Mouse (Mus musculus) bone marrow macrophage, adult 2 months (primary cell): Measurements from ENCODE around the gene Dhrs9. TPM values are rescaled to one million over a fixed set of nuclear protein-coding genes. Genes with fewer than 3 reads are reported as not detected.
"Not testable (repeated sequence)": the region's sequence is repeated elsewhere in the genome, so short reads cannot be mapped to it uniquely, and the experiment has no call there.

Source experiments
- H3K27ac ChIP-seq: 2 replicates; pipeline ENCODE4 v1.5.1; 2012; ENCODE audit warnings: low read depth, low read length; ENCODE audit not compliant: insufficient read depth
- H3K4me1 ChIP-seq: 2 replicates; pipeline ENCODE4 v1.6.1; 2012; ENCODE audit warnings: low read length; ENCODE audit not compliant: control insufficient read depth, insufficient read depth
- H3K4me3 ChIP-seq: 2 replicates; pipeline ENCODE4 v1.5.1; 2012; ENCODE audit warnings: mild to moderate bottlenecking, low read length, moderate library complexity; ENCODE audit not compliant: insufficient read depth
- CTCF ChIP-seq: IDR thresholded peaks from 2 replicates; pipeline ENCODE4 v1.5.1; 2012; ENCODE audit warnings: low read depth, mild to moderate bottlenecking, low read length, moderate library complexity
- POLR2A ChIP-seq: IDR thresholded peaks from 2 replicates; pipeline ENCODE4 v1.6.1; 2012; ENCODE audit warnings: mild to moderate bottlenecking, low read depth, low read length, borderline replicate concordance
- polyA plus RNA-seq: library from polyadenylated mRNA; stranded (reverse); fragments of >200 nt; gene quantifications from 2 replicates; pipeline ENCODE4 v1.2.4, GENCODE M21; 2012; ENCODE audit not compliant: missing spikeins, insufficient read depth, insufficient read length

Gene Dhrs9
- 3.0 and 3.4 TPM in 2 replicates for polyA plus RNA-seq

DNA sequence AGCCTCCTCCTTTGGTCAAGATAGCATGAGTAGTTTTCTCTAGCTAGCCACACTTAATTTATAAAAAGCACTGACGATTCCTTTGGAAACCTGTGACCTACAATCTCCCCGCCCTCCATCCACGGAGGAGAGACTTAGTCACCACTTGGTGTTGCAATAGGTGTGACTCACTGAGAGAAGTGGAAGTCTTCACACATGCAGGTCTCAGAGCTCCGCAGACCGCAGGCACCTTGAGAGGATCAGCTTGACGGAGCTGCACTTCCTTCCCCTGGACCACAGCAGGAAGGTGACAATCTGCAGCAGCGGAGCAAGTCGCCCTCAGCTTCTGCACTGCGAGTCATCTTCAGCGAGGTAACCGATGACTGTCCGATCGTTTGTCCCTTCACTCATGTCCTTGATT is at the start of gene Dhrs9:
TSS of gene Dhrs9 (plus strand) at position 165 of the 400 bp plus-strand sequence.
- peak within 1 kb of the TSS; percentile 42 for H3K4me3 ChIP-seq
- H3K4me1 ChIP-seq = peaks cover 22% of the 10 kb centered on the region
- TF ChIP-seq POLR2A = no peak
- TF ChIP-seq CTCF = no peak
- H3K27ac ChIP-seq = peak within 1 kb of the TSS; percentile 4; the same call in 1 of the 2 replicates

DNA sequence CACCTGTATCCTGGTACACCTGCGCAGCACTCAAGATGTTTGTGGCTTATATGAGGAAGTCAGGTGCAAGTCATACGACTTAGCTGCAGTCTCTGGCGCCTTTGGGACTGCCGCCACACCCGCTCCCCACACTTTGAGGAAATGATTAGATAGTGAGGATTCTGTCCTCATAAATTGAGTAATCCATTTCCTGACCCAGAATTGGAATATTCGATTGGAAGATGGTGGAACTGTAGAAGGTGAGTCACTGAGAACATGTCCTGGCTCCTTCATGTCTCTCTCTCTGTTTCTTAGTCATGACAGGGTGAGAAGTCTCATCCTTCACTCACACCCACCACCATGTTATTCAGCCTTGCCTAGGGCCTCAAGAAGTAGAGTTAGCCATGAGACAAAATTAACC is 48.7 kb upstream of the Dhrs9 start:
- H3K4me3 ChIP-seq, H3K27ac ChIP-seq, H3K4me1 ChIP-seq: not testable (repeated sequence)

DNA sequence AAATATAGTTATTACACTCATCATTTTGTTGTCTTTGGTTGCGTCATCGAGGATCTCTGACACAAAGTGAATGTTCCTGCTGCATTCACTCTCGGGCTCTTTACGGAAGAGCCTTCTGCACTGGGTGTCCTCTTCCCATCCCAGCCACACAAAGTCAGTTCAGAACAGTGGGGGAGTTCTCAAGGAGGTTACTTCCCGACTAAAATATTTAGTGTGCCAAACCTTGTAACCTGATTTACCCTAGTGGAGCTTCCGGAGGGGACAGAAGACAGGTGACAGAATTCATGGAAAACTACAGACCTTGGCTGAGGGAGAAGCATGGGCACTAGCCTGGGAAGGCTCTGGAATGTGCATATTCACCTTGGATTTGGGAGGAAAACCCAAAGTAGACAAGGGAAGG is 38.7 kb upstream of the Dhrs9 start:
- TF ChIP-seq CTCF = no peak
- no peak for TF ChIP-seq POLR2A
- no peak overlapping the region for H3K4me3 ChIP-seq
- no peak overlapping the region for H3K27ac ChIP-seq
- no peaks in the 10 kb centered on the region for H3K4me1 ChIP-seq

DNA sequence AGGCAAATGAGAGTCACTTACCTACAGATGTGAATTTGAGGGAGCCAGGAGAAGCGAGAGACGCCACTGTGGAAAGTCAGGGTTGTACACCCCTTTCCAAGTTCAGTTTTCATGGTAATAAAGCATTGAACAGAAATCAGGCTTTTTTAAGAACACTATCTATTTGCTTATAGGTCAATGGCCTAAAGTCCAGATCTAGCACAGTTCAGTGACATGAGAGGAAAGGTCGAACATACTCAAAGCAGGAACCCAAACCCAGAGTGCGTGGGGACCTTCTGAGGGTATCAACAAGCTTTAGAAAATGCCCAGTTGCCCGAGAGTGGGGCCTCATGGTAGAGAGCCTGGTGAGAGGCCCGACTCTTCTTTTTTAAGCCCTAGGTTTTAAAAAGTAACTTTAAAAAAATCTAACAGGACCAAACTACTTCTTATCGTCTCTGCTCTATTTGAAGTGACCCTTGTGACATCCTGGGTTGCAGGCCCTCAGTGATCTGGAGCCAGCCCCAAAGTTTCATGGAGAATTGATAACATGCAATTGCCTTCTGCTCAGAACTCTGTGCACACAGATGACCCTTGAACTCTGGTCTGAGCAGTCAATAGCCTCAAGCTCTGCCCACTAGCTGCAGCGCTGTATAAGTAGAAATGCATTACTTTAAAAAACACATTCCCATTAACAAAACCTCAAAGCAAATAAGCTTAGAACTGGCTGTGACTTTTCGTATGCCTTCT is 37.6 kb upstream of the Dhrs9 start, which contains the start of gene Abcb11:
TSS of gene Abcb11 (minus strand) at position 121 of the 726 bp plus-strand sequence.
- H3K4me1 ChIP-seq = no peaks in the 10 kb centered on the region
- H3K4me3 ChIP-seq = no peak within 1 kb of the TSS
- H3K27ac ChIP-seq = no peak within 1 kb of the TSS
- TF ChIP-seq CTCF (no peak), POLR2A (no peak)

DNA sequence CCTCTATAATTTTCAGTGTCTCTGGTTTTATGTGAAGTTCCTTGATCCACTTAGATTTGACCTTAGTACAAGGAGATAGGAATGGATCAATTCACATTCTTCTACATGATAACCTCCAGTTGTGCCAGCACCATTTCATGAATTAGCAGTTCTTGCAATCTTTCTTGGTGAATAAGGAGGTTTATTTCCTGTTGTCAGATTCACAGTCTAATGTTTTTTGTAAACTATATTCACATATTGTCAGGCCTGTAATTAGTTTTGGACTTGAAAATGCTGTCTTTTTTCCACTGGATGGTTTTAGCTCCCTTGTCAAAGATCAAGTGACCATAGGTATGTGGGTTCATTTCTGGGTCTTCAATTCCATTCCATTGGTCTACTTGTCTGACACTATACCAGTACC is 24.8 kb upstream of the Dhrs9 start:
- H3K4me3 ChIP-seq = not testable (repeated sequence)

DNA sequence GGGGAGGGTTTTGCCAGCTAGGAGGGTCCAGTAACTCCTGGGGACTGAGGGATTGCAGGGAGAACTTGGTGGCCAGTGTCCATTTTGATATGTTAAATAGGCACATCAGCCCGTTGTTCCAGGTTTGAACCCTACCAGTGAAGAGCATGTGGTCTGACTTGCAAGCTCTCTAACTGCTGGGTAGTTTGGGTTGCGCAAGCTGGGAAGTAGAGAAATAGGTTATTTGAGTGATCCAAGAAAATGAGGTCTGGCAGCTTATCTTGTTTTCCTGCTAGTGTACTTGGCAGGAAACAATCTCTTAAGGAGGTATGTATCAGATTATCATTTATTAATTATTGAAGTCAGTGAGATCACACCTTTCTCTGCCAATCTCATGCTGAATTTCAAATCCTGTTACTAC is 15.4 kb upstream of the Dhrs9 start:
- peaks cover 11% of the 10 kb centered on the region for H3K4me1 ChIP-seq
- TF ChIP-seq CTCF (no peak), POLR2A (no peak)
- H3K27ac ChIP-seq = no peak overlapping the region
- H3K4me3 ChIP-seq = no peak overlapping the region

More for the DNA sequence above, 24.8 kb upstream of the Dhrs9 start:
- peaks cover 13% of the 10 kb centered on the region for H3K4me1 ChIP-seq
- not testable (repeated sequence) for H3K27ac ChIP-seq

DNA sequence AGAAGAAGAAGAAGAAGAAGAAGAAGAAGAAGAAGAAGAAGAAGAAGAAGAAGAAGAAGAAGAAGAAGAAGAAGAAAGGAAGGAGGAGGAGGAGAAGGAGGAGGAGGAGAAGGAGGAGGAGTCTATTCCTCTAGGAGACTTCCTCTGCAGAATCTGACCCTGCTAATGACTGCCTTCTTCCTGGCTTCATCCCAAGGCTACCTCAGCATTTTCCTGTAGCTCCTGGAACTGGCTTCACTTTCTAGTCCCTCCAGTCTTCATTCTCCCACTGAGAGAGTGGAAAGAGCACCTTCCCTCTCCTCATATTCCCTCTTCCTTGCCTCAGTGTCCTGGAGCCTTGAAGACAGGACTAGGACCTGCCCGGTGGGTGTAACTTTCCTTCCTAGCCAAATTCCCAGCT is 15.0 kb upstream of the Dhrs9 start:
- H3K4me3 ChIP-seq = no peak overlapping the region
- peaks cover 11% of the 10 kb centered on the region for H3K4me1 ChIP-seq
- no peak for TF ChIP-seq CTCF
- H3K27ac ChIP-seq = no peak overlapping the region

DNA sequence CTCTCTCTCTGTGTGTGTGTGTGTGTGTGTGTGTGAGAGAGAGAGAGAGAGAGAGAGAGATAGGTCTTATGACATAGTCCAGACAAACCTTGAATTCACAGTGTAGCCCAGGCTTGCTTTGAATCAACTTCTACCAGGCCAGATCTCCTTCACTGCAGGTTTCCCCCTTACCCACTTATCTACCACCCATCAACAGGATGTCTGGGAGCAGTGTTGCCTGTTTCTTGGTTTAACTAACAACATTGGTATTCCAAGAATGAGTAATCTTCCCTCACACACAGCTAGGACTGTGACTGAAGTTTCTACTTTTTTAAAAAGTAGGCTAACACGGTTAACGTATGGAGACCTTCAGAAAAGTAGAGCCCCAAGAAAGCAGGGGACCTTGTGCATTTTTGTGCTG is 3.5 kb upstream of the Dhrs9 start:
- H3K4me3 ChIP-seq = no peak overlapping the region
- TF ChIP-seq CTCF = no peak
- TF ChIP-seq POLR2A = no peak
- H3K27ac ChIP-seq = no peak overlapping the region
- peaks cover 11% of the 10 kb centered on the region for H3K4me1 ChIP-seq

DNA sequence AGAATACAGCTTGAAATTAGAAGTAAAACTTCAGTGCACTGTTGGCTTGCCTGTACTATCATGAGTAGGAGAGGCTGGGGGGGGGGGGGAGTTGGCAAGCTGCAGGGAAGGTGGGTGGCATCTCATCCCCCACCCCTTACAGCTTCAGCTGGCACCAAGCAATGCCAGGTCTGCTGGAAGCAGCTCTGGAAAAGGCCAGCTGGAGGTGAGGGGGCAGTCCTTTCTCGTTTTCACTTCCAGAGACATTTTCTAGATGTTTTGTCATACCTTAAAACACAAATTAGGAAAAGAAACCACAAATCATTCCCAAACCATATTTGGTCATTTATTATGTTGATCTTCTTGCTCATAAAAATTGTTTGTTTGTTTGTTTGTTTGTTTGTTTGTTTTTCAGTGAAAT is 444 bp upstream of the Dhrs9 start:
- peaks cover 22% of the 10 kb centered on the region for H3K4me1 ChIP-seq
- no peak for TF ChIP-seq CTCF
- no peak for TF ChIP-seq POLR2A
- H3K27ac ChIP-seq = no peak overlapping the region
- no peak overlapping the region for H3K4me3 ChIP-seq

DNA sequence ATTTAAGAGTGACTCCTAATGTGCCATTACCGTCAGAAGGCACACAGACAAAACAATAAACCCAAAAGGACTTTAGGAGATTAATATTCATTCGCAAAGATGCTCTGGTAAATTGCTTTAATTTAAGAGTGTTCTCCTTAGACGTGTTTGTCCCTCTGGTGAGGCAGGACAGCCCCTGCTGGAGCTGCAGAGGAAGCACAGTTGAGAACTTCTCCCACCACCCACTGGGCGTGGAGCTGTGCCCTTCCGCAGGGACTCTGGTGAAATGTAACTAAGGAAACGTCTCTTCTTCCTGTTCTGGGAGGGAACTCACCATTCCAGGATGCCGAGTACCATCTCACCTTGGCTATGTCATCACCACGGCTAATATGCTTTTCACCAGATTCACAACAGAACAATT is 1.5 kb downstream of the Dhrs9 start:
- no peak overlapping the region for H3K27ac ChIP-seq
- no peak overlapping the region for H3K4me3 ChIP-seq
- no peak for TF ChIP-seq CTCF
- no peak for TF ChIP-seq POLR2A
- H3K4me1 ChIP-seq = peaks cover 23% of the 10 kb centered on the region

DNA sequence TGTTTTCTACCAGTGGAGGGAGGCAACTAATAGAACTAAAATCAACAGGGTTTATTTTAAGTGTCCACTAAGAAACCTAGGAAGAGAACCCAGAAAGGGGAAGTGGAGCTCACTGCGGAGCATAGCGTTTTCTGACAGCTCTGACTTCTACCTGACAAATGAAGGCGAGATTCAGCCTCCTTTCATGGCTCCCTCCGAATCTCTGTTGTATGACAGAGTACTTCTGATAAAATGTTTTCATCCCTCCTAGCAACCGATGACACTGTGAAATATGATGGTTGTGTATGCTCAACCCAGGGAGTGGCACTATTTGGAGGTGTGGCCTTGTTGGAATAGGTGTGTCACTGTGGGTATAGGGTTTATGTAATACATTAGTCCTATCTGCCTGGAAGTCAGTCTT is 2.6 kb downstream of the Dhrs9 start:
- TF ChIP-seq POLR2A (no peak), CTCF (no peak)
- Histone ChIP-seq H3K27ac (no peak overlapping the region), H3K4me3 (no peak overlapping the region), H3K4me1 (peaks cover 27% of the 10 kb centered on the region)
